Mouse (Mus musculus) gastrocnemius, adult 2 months (tissue): Measurements from ENCODE around the gene Sdc1. TPM values are rescaled to one million over a fixed set of nuclear protein-coding genes. Genes with fewer than 3 reads are reported as not detected.

Experiments used
- DNase-seq: peaks from one replicate; pipeline ENCODE4 v3.0.0; 2022
- H3K27ac ChIP-seq: fragments of 200-600 bp; 2 replicates; pipeline ENCODE4 v1.8.1; 2022; ENCODE audit warnings: mild to moderate bottlenecking
- H3K4me3 ChIP-seq: fragments of 200-600 bp; 2 replicates; pipeline ENCODE4 v1.8.1; 2022; ENCODE audit warnings: mild to moderate bottlenecking, moderate library complexity
- CTCF ChIP-seq: fragments of 200-600 bp; IDR thresholded peaks from 2 replicates; pipeline ENCODE4 v1.8.1; 2022; ENCODE audit warnings: antibody characterized with exemption, mild to moderate bottlenecking, moderate library complexity
- intact Hi-C: fragments of 180-260 bp; cut with DNase I; formaldehyde crosslinking; loops from one replicate; pipeline ENCODE4 v1.15.1; 2025
- total RNA-seq, 2 experiments: library from RNA; stranded (reverse); gene quantifications; 2 replicates each; pipeline ENCODE4 v1.2.3; 2021

Sdc1 gene
- total RNA-seq, 2 experiments from 2014 or later, result 1.9 to 2.7 TPM

GRCm38 (mm10) chr12:8811441-8811871 is 40.3 kb downstream of the Sdc1 start:
- Histone ChIP-seq H3K27ac (no peak overlapping the region), H3K4me3 (no peak overlapping the region)
- TF ChIP-seq CTCF, result peak; percentile 16; the same call in 1 of the 2 replicates
- intact Hi-C loops, result no loop called here
- peak; percentile 56 for DNase-seq

GRCm38 (mm10) chr12:8811894-8812560 is 40.9 kb downstream of the Sdc1 start:
- intact Hi-C loops, result no loop called here
- Histone ChIP-seq H3K27ac (no peak overlapping the region), H3K4me3 (no peak overlapping the region)
- TF ChIP-seq CTCF, result no peak
- no peak for DNase-seq

- peak; percentile 58 for DNase-seq
- intact Hi-C loops, result no loop called here
- no peak for TF ChIP-seq CTCF
- no peak overlapping the region for H3K4me3 ChIP-seq
- no peak overlapping the region for H3K27ac ChIP-seq
Observed at GRCm38 (mm10) chr12:8817467-8818232, 46.5 kb downstream of the Sdc1 start.

- Histone ChIP-seq H3K4me3 (no peak overlapping the region), H3K27ac (no peak overlapping the region)
- intact Hi-C loops, result no loop called here
- DNase-seq, result no peak
- TF ChIP-seq CTCF, result no peak
Observed at GRCm38 (mm10) chr12:8818233-8818672, 47.1 kb downstream of the Sdc1 start.

- Histone ChIP-seq H3K27ac (no peak overlapping the region), H3K4me3 (no peak overlapping the region)
- intact Hi-C loops, result no loop called here
- no peak for TF ChIP-seq CTCF
- no peak for DNase-seq
Observed at GRCm38 (mm10) chr12:8824995-8825703, 54.0 kb downstream of the Sdc1 start.

GRCm38 (mm10) chr12:8827014-8827715 is 56.0 kb downstream of the Sdc1 start:
- TF ChIP-seq CTCF, result no peak
- intact Hi-C loops, result no loop called here
- Histone ChIP-seq H3K27ac (no peak overlapping the region), H3K4me3 (no peak overlapping the region)
- DNase-seq, result no peak

GRCm38 (mm10) chr12:8829032-8829660 is 58.0 kb downstream of the Sdc1 start:
- H3K27ac ChIP-seq, result no peak overlapping the region
- intact Hi-C loops, result no loop called here
- no peak overlapping the region for H3K4me3 ChIP-seq
- DNase-seq, result no peak
- no peak for TF ChIP-seq CTCF

- intact Hi-C loops, result no loop called here
- DNase-seq, result no peak
- Histone ChIP-seq H3K27ac (no peak overlapping the region), H3K4me3 (no peak overlapping the region)
- TF ChIP-seq CTCF, result no peak
Observed at GRCm38 (mm10) chr12:8829661-8830040, 58.5 kb downstream of the Sdc1 start.

- intact Hi-C loops, result no loop called here
- Histone ChIP-seq H3K4me3 (no peak overlapping the region), H3K27ac (no peak overlapping the region)
- no peak for DNase-seq
- TF ChIP-seq CTCF, result no peak
Observed at GRCm38 (mm10) chr12:8830967-8831635, 60.0 kb downstream of the Sdc1 start.

- DNase-seq, result no peak
- intact Hi-C loops, result no loop called here
- TF ChIP-seq CTCF, result no peak
- Histone ChIP-seq H3K27ac (no peak overlapping the region), H3K4me3 (no peak overlapping the region)
Observed at GRCm38 (mm10) chr12:8831710-8832109, 60.6 kb downstream of the Sdc1 start.

- intact Hi-C loops, result no loop called here
- DNase-seq, result no peak
- Histone ChIP-seq H3K4me3 (no peak overlapping the region), H3K27ac (no peak overlapping the region)
- TF ChIP-seq CTCF, result no peak
Observed at GRCm38 (mm10) chr12:8840782-8841325, 69.7 kb downstream of the Sdc1 start.
